20 mouse cellular contexts compared by ENCODE assay signal in the genomic region with DNA sequence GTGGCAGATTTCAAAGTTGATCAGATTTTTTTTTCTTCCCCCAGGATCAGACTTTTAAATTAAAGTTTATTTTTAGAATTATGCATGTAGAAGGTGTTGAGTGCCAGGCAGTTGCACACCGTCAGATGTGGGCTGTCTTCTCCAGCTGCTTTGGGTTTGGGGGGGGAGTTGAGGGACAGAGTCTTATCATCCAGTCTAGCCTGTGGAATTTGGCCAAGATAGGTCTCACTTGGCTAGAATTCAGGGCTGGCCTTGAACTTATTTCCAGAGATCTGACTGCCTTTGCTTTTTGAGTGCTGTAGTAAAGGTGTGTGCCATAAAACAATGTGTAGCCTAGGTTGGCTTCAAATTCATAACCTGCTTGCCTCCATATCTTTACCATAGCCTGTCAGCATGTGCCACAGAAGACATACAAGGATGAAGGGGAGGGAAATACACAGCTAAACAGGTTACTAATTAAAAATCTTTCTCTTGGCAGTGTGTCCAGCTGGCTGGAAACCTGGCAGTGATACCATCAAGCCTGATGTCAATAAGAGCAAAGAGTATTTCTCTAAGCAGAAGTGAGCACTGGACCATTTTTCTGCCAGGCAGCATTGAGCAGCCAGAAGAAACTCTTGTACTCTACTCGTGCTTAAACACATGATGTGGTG. TPM values are rescaled to one million over a fixed set of nuclear protein-coding genes. Genes with fewer than 3 reads are reported as not detected.
DNase-seq lines count a peak whose midpoint lies in the region; ATAC-seq and TF ChIP-seq lines count a peak whose summit lies in the region.
"Had no signal": no experiment of that assay in that cellular context is flagged by ENCODE, and none has a peak within 500 bp of the region (broad histone marks: within the 10 kb centered on the region; RNA-seq: fewer than 3 reads in every experiment).

No protein-coding gene starts in this region.

- H3K9ac ChIP-seq in heart, embryonic 16.5 days (ENCODE audit: low read length), result no peak overlapping the region
- no peak overlapping the region for H3K9ac ChIP-seq in liver, postnatal 0 days (replicated peaks)
- H3K9ac ChIP-seq: forebrain, embryonic 12.5 days; hindbrain, embryonic 13.5 days; liver, embryonic 13.5 days; lung, embryonic 15.5 days; midbrain, embryonic 13.5 days; neural tube, embryonic 13.5 days had no signal

- peak overlapping the region; percentile 36 for H3K27ac ChIP-seq in heart, embryonic 16.5 days (ENCODE audit: low read length)
- H3K27ac ChIP-seq in liver, postnatal 0 days (ENCODE audit: low read depth), result peak overlapping the region; percentile 30; the same call in 1 of the 2 replicates
- H3K27ac ChIP-seq: forebrain, embryonic 12.5 days; gastrocnemius, adult 2 months; hindbrain, embryonic 13.5 days; limb, embryonic 10.5 days; liver, embryonic 13.5 days; lung, embryonic 15.5 days; midbrain, embryonic 13.5 days; neural tube, embryonic 13.5 days had no signal

- DNase-seq in heart, adult 11 months, result no peak
- DNase-seq in liver, postnatal 0 days, result no peak
- no peak for DNase-seq in liver
- DNase-seq in adrenal gland, postnatal 36 days, result peak; percentile 57 to 66
- no peak for DNase-seq in left cerebral cortex, adult 18-20 months (ENCODE audit: low spot score in 2 of 2)
- DNase-seq: cerebellum, adult 18-20 months; gastrocnemius, adult 2 months; heart, postnatal 10 days; liver, embryonic 13.5 days; lung, postnatal 4 days; thymus, postnatal 25 days had no signal

- H3K4me1 ChIP-seq in heart, embryonic 16.5 days (ENCODE audit: control insufficient read depth, insufficient read depth, low read length), result peaks cover 6% of the 10 kb centered on the region
- peaks cover 6% of the 10 kb centered on the region; the same call in 1 of the 2 replicates for H3K4me1 ChIP-seq in liver, postnatal 0 days (ENCODE audit: insufficient read depth)
- H3K4me1 ChIP-seq: forebrain, embryonic 12.5 days; hindbrain, embryonic 13.5 days; limb, embryonic 10.5 days; lung, embryonic 15.5 days; midbrain, embryonic 13.5 days; neural tube, embryonic 13.5 days had no signal

- H3K4me3 ChIP-seq in heart, embryonic 16.5 days (ENCODE audit: low read length), result no peak overlapping the region
- no peak overlapping the region for H3K4me3 ChIP-seq in liver, postnatal 0 days (ENCODE audit: low read depth, low read length)
- H3K4me3 ChIP-seq: forebrain, embryonic 12.5 days; gastrocnemius, adult 2 months; hindbrain, embryonic 13.5 days; limb, embryonic 10.5 days; liver, embryonic 13.5 days; lung, embryonic 15.5 days; midbrain, embryonic 13.5 days; neural tube, embryonic 13.5 days had no signal

- TF ChIP-seq EP300 in liver, postnatal 0 days (IDR thresholded peaks at IDR 0.05; ENCODE audit: low read depth), result no peak

- no peaks in the 10 kb centered on the region for H3K9me3 ChIP-seq in heart, embryonic 16.5 days (replicated peaks; ENCODE audit: control insufficient read depth, low read length)
- no peaks in the 10 kb centered on the region for H3K9me3 ChIP-seq in liver, postnatal 0 days (ENCODE audit: low read length)
- H3K9me3 ChIP-seq: forebrain, embryonic 12.5 days; hindbrain, embryonic 13.5 days; limb, embryonic 10.5 days; liver, embryonic 13.5 days; lung, embryonic 15.5 days; midbrain, embryonic 13.5 days; neural tube, embryonic 13.5 days had no signal

- H3K36me3 ChIP-seq in heart, embryonic 16.5 days (ENCODE audit: control insufficient read depth, insufficient read depth), result peaks cover 44% of the 10 kb centered on the region
- H3K36me3 ChIP-seq in liver, postnatal 0 days (replicated peaks; ENCODE audit: insufficient read depth, low read length), result peaks cover 43% of the 10 kb centered on the region

- no peak overlapping the region for H3K4me2 ChIP-seq in heart, embryonic 16.5 days (ENCODE audit: low read depth, low read length)
- no peak overlapping the region for H3K4me2 ChIP-seq in liver, postnatal 0 days (ENCODE audit: low read depth, low read length)
- H3K4me2 ChIP-seq: forebrain, embryonic 12.5 days; hindbrain, embryonic 13.5 days; liver, embryonic 13.5 days; lung, embryonic 15.5 days; midbrain, embryonic 13.5 days; neural tube, embryonic 13.5 days had no signal

- ATAC-seq in heart, embryonic 16.5 days (replicated peaks; ENCODE audit: extremely low read depth, insufficient read depth, low FRiP score), result peak; percentile 37; the same call in 1 of the 2 replicates
- peak; percentile 73 for ATAC-seq in liver, postnatal 0 days
- ATAC-seq in megakaryocyte-erythroid progenitor cell, adult 5-6 weeks (replicated peaks; ENCODE audit: low FRiP score, low TSS enrichment, poor library complexity, severe bottlenecking), result peak; percentile 63
- ATAC-seq: inflammation-experienced regulatory T-cells, adult 6 months; midbrain, embryonic 13.5 days had no signal

- no peak for TF ChIP-seq CTCF in liver, postnatal 0 days (IDR thresholded peaks at IDR 0.05; ENCODE audit: low read depth)

- no peaks in the 10 kb centered on the region for H3K27me3 ChIP-seq in heart, embryonic 16.5 days (ENCODE audit: control insufficient read depth, insufficient read depth, low read length)
- H3K27me3 ChIP-seq in liver, postnatal 0 days (ENCODE audit: insufficient read depth, low read length), result no peaks in the 10 kb centered on the region
- H3K27me3 ChIP-seq: forebrain, embryonic 12.5 days; hindbrain, embryonic 13.5 days; liver, embryonic 13.5 days; lung, embryonic 15.5 days; midbrain, embryonic 13.5 days; neural tube, embryonic 13.5 days had no signal

- WGBS in heart, embryonic 16.5 days, result 27% methylated on average over 2 of the region's 2 CpGs
- 36% methylated on average over 2 of the region's 2 CpGs for WGBS in liver, postnatal 0 days (ENCODE audit: insufficient replicate concordance)

RNA-seq across cellular contexts. Expression of a gene that starts 9.4 kb away (rescaled TPM):
- polyA plus RNA-seq in heart, embryonic 16.5 days (2015; fragmentation: Nextera tagmentation; extraction: Ambion mirVana), result 39.8 and 45.0 TPM in 2 replicates
- polyA plus RNA-seq in liver, postnatal 0 days (2015; fragmentation: Nextera tagmentation; extraction: Ambion mirVana), result 10.8 and 10.9 TPM in 2 replicates
- 10 to 100 TPM; 32.9 to 33.5 TPM for total RNA-seq in adrenal gland, postnatal 36 days (2021)
- total RNA-seq in megakaryocyte-erythroid progenitor cell, adult 5-6 weeks (2014; fragmentation: Nextera tagmentation), result 26.8 and 30.1 TPM in 2 replicates
- total RNA-seq in megakaryocyte-erythroid progenitor cell, adult 5-6 weeks (2017), result 25.7 and 26.4 TPM in 2 replicates
- 10 to 100 TPM; 16.1 to 17.5 TPM for total RNA-seq in left cerebral cortex, adult 18-20 months (2021)

RNA-seq across cellular contexts. Expression of a gene that starts 9.5 kb away (rescaled TPM):
- 14.8 and 16.0 TPM in 2 replicates for polyA plus RNA-seq in heart, embryonic 16.5 days (2015; fragmentation: Nextera tagmentation; extraction: Ambion mirVana)
- 6.1 and 8.4 TPM in 2 replicates for polyA plus RNA-seq in liver, postnatal 0 days (2015; fragmentation: Nextera tagmentation; extraction: Ambion mirVana)
- 10 to 100 TPM; 16.2 to 19.2 TPM for total RNA-seq in adrenal gland, postnatal 36 days (2021)
- 47.0 and 68.3 TPM in 2 replicates for total RNA-seq in megakaryocyte-erythroid progenitor cell, adult 5-6 weeks (2014; fragmentation: Nextera tagmentation)
- 10.8 and 16.3 TPM in 2 replicates for total RNA-seq in megakaryocyte-erythroid progenitor cell, adult 5-6 weeks (2017)
- total RNA-seq in left cerebral cortex, adult 18-20 months (2021), result 1 to 10 TPM; 5.5 to 6.2 TPM

RNA-seq across cellular contexts. Expression of a gene that starts 13.5 kb away (rescaled TPM):
- 934 and 942 TPM in 2 replicates for polyA plus RNA-seq in heart, embryonic 16.5 days (2015; fragmentation: Nextera tagmentation; extraction: Ambion mirVana)
- polyA plus RNA-seq in liver, postnatal 0 days (2015; fragmentation: Nextera tagmentation; extraction: Ambion mirVana), result 2,167 and 2,192 TPM in 2 replicates
- 100 to 1,000 TPM; 682 to 824 TPM for total RNA-seq in adrenal gland, postnatal 36 days (2021)
- total RNA-seq in megakaryocyte-erythroid progenitor cell, adult 5-6 weeks (2014; fragmentation: Nextera tagmentation), result 158 and 208 TPM in 2 replicates
- total RNA-seq in megakaryocyte-erythroid progenitor cell, adult 5-6 weeks (2017), result 268 and 287 TPM in 2 replicates
- total RNA-seq in left cerebral cortex, adult 18-20 months (2021), result 100 to 1,000 TPM; 145 to 162 TPM

RNA-seq across cellular contexts. Expression of a gene that starts 21.9 kb away (rescaled TPM):
- polyA plus RNA-seq in heart, embryonic 16.5 days (2015; fragmentation: Nextera tagmentation; extraction: Ambion mirVana), result 3.3 and 3.6 TPM in 2 replicates
- polyA plus RNA-seq in liver, postnatal 0 days (2015; fragmentation: Nextera tagmentation; extraction: Ambion mirVana), result 5.8 and 6.2 TPM in 2 replicates
- total RNA-seq in adrenal gland, postnatal 36 days (2021), result 1 to 10 TPM; 2.9 to 5.9 TPM
- total RNA-seq in megakaryocyte-erythroid progenitor cell, adult 5-6 weeks (2014; fragmentation: Nextera tagmentation), result 2.7 and 4.1 TPM in 2 replicates
- total RNA-seq in megakaryocyte-erythroid progenitor cell, adult 5-6 weeks (2017), result 2.1 and 2.6 TPM in 2 replicates
- total RNA-seq in left cerebral cortex, adult 18-20 months (2021), result 1 to 10 TPM; 3.6 to 4.5 TPM

RNA-seq across cellular contexts. Expression of a gene that starts 47.3 kb away (rescaled TPM):
- 580 and 585 TPM in 2 replicates for polyA plus RNA-seq in heart, embryonic 16.5 days (2015; fragmentation: Nextera tagmentation; extraction: Ambion mirVana)
- polyA plus RNA-seq in liver, postnatal 0 days (2015; fragmentation: Nextera tagmentation; extraction: Ambion mirVana), result 320 and 321 TPM in 2 replicates
- total RNA-seq in adrenal gland, postnatal 36 days (2021), result 100 to 1,000 TPM; 864 to 917 TPM
- total RNA-seq in megakaryocyte-erythroid progenitor cell, adult 5-6 weeks (2014; fragmentation: Nextera tagmentation), result 163 and 243 TPM in 2 replicates
- 460 and 502 TPM in 2 replicates for total RNA-seq in megakaryocyte-erythroid progenitor cell, adult 5-6 weeks (2017)
- total RNA-seq in left cerebral cortex, adult 18-20 months (2021), result 100 to 1,000 TPM; 419 to 426 TPM

Comparison
In these comparisons a context has a peak if more than half of its experiments do, and no peak if none do; other contexts are left out.
1. DNase-seq: peak in adrenal gland, postnatal 36 days (2 of 2); none in heart, adult 11 months (single experiment), liver, postnatal 0 days (single experiment), liver (single experiment) and left cerebral cortex, adult 18-20 months (0 of 2).
2. Peak in every context shown above with its lines, with median percentiles within 50 percentile points of each other: ATAC-seq.